Mouse (Mus musculus) CH12.LX (cell line): ENCODE data around the gene Myrip.

Source experiments
- CTCF ChIP-seq, 2 experiments: IDR thresholded peaks in 1 of 2; conservative IDR thresholded peaks in 1 of 2; 2 replicates each; pipeline ENCODE4 v1.5.1; 2011 to 2012; ENCODE audit warnings: low read depth in 2 of 2, low read length in 2 of 2, improper control_type of control experiment in 1 of 2, inconsistent platforms in 1 of 2, mild to moderate bottlenecking in 1 of 2, moderate library complexity in 1 of 2
- E2F4 ChIP-seq: IDR thresholded peaks from 2 replicates; pipeline ENCODE4 v1.6.1; 2011; ENCODE audit warnings: low read depth, low read length, improper control_type of control experiment; ENCODE audit not compliant: insufficient replicate concordance
- ELF1 ChIP-seq: IDR thresholded peaks from 2 replicates; pipeline ENCODE4 v1.6.1; 2014; ENCODE audit warnings: low read depth, mild to moderate bottlenecking, inconsistent platforms, low read length, improper control_type of control experiment
- EP300 ChIP-seq: IDR thresholded peaks from 2 replicates; pipeline ENCODE4 v1.6.1; 2011; ENCODE audit warnings: low read length, improper control_type of control experiment
- GABPA ChIP-seq: IDR thresholded peaks from 2 replicates; pipeline ENCODE4 v1.6.1; 2012; ENCODE audit warnings: low read depth, low read length, improper control_type of control experiment, inconsistent platforms; ENCODE audit not compliant: insufficient replicate concordance
- JUND ChIP-seq: conservative IDR thresholded peaks from 2 replicates; pipeline ENCODE4 v1.6.1; 2011; ENCODE audit warnings: low read depth, low read length, improper control_type of control experiment
- MXI1 ChIP-seq: IDR thresholded peaks from 2 replicates; pipeline ENCODE4 v1.6.1; 2011; ENCODE audit warnings: mild to moderate bottlenecking, low read depth, low read length, improper control_type of control experiment
- NELFE ChIP-seq: IDR thresholded peaks from 2 replicates; pipeline ENCODE4 v1.6.1; 2011; ENCODE audit warnings: low read depth, low read length, improper control_type of control experiment
- POLR2A ChIP-seq: IDR thresholded peaks from 2 replicates; pipeline ENCODE4 v1.6.1; 2011; ENCODE audit warnings: low read depth, mild to moderate bottlenecking, improper control_type of control experiment, low read length
- POLR2AphosphoS2 ChIP-seq: IDR thresholded peaks from 2 replicates; pipeline ENCODE4 v1.6.1; 2011; ENCODE audit warnings: low read depth, low read length, improper control_type of control experiment
- RAD21 ChIP-seq: IDR thresholded peaks from 2 replicates; pipeline ENCODE4 v1.6.1; 2011; ENCODE audit warnings: low read depth, mild to moderate bottlenecking, low read length, improper control_type of control experiment, moderate library complexity
- SMC3 ChIP-seq: IDR thresholded peaks from 2 replicates; pipeline ENCODE4 v1.6.1; 2011; ENCODE audit warnings: low read depth, low read length, improper control_type of control experiment
- UBTF ChIP-seq: IDR thresholded peaks from 2 replicates; pipeline ENCODE4 v1.6.1; 2012; ENCODE audit warnings: low read depth, mild to moderate bottlenecking, inconsistent platforms, low read length, improper control_type of control experiment, moderate library complexity
- USF1 ChIP-seq: IDR thresholded peaks from 2 replicates; pipeline ENCODE4 v1.6.1; 2014; ENCODE audit warnings: low read depth, mild to moderate bottlenecking, inconsistent platforms, low read length, improper control_type of control experiment

GRCm38 (mm10) chr9:120425768-120426167 lies 124.5 kb downstream of the Myrip start:
- TF ChIP-seq USF1, result no peak
- no peak for TF ChIP-seq GABPA
- TF ChIP-seq ELF1, result no peak
- TF ChIP-seq UBTF, result no peak
- TF ChIP-seq POLR2AphosphoS2, result no peak
- peak; percentile 69 to 79 for TF ChIP-seq CTCF (conservative IDR thresholded peaks at IDR 0.05 in 1 of 2, IDR thresholded peaks at IDR 0.05 in 1 of 2; ENCODE audit: low read depth in 2 of 2, low read length in 2 of 2)
- no peak for TF ChIP-seq EP300
- TF ChIP-seq MXI1, result no peak
- TF ChIP-seq E2F4, result no peak
- TF ChIP-seq POLR2A, result no peak
- peak; percentile 80 for TF ChIP-seq SMC3
- TF ChIP-seq JUND, result no peak
- no peak for TF ChIP-seq NELFE
- peak; percentile 67 for TF ChIP-seq RAD21
